Mouse (Mus musculus) small intestine, adult 2 months (tissue): ENCODE measurements around the gene Kdf1. TPM values are rescaled to one million over a fixed set of nuclear protein-coding genes. Genes with fewer than 3 reads are reported as not detected.

Source experiments
- H3K27ac ChIP-seq: fragments of 200-500 bp; 2 replicates; pipeline ENCODE4 v1.5.1; 2012; ENCODE audit warnings: low read depth, low read length, control low read depth, inconsistent platforms; ENCODE audit not compliant: insufficient read depth
- H3K27me3 ChIP-seq: fragments of 200-500 bp; 2 replicates; pipeline ENCODE4 v1.6.1; 2012; ENCODE audit warnings: mild to moderate bottlenecking, moderate library complexity, low read length, inconsistent platforms; ENCODE audit not compliant: control insufficient read depth, insufficient read depth
- H3K36me3 ChIP-seq: fragments of 200-500 bp; 2 replicates; pipeline ENCODE4 v1.6.1; 2012; ENCODE audit warnings: mild to moderate bottlenecking, low read length, control low read depth, inconsistent platforms; ENCODE audit not compliant: control insufficient read depth, insufficient read depth
- H3K4me1 ChIP-seq: fragments of 200-500 bp; 2 replicates; pipeline ENCODE4 v1.6.1; 2012; ENCODE audit warnings: low read length, inconsistent platforms, mixed read lengths; ENCODE audit not compliant: control insufficient read depth, insufficient read depth, insufficient read length
- H3K4me3 ChIP-seq: fragments of 200-500 bp; 2 replicates; pipeline ENCODE4 v1.5.1; 2012; ENCODE audit warnings: low read depth, mild to moderate bottlenecking, control low read depth, inconsistent platforms, low read length, moderate library complexity
- CTCF ChIP-seq: fragments of 200-500 bp; IDR thresholded peaks from 2 replicates; pipeline ENCODE4 v1.5.1; 2012; ENCODE audit warnings: low read depth, mild to moderate bottlenecking, control low read depth, inconsistent platforms, low read length, moderate library complexity, mixed read lengths; ENCODE audit not compliant: insufficient replicate concordance, insufficient read length; ENCODE audit errors: extremely low read depth
- POLR2A ChIP-seq: fragments of 200-500 bp; IDR thresholded peaks from 2 replicates; pipeline ENCODE4 v1.6.1; 2012; ENCODE audit warnings: low read depth, mild to moderate bottlenecking, control low read depth, inconsistent platforms, low read length, moderate library complexity
- WGBS: fragments of 180-500 bp; shearing (Covaris S2); methylation state at CpG from one replicate; pipeline ENCODE4 v1.1.7; 2018; 5-methylcytosine and 5-hydroxymethylcytosine counted together
- polyA plus RNA-seq: library from polyadenylated mRNA; depleted of rRNA; stranded (reverse); fragments of >200 nt; gene quantifications from 2 replicates; pipeline ENCODE4 v1.2.3, GENCODE M21; 2012

Kdf1 gene
- polyA plus RNA-seq, 1 experiment, result 71.0 TPM

DNA sequence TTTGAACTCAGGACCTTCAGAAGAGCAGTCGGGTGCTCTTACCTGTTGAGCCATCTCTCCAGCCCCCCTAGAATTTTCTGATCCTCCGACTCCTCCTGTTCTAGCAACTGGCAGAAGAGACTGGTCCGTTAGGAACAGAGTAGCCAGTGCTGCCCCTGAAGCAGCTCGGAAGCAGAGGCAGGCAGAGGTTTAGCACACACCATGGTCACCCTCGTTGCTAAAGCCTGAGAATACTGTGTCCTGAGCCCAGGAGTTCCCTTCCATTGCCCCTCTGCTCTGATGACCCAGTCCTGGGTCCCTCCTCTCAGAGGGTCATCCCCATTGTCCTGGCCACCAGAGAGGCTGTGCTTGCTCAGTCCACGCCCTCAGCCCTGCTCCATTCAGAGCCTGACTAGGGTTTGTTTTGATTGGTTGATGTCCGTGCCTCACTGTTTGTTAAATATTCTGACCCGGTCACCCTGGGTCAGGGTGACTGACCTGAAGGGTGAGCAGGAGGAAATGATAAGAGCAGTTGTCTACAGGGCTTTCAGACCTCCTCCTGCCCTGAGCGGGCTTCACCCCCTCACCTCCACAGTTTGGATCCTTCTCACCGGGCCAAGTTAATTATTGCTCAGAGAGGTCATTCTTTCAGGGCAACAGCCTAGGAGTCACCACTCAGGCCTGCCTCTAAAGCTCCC, 38.4 kb downstream of the Kdf1 start:
- TF ChIP-seq POLR2A, result no peak
- no peak for TF ChIP-seq CTCF
- WGBS, result 50% methylated on average over 10 of the region's 10 CpGs
- H3K27ac ChIP-seq, result no peak overlapping the region
- peaks cover 18% of the 10 kb centered on the region for H3K4me1 ChIP-seq
- peak overlapping the region; percentile 7; the same call in 1 of the 2 replicates for H3K4me3 ChIP-seq
- H3K27me3 ChIP-seq, result no peaks in the 10 kb centered on the region
- H3K36me3 ChIP-seq, result no peaks in the 10 kb centered on the region

DNA sequence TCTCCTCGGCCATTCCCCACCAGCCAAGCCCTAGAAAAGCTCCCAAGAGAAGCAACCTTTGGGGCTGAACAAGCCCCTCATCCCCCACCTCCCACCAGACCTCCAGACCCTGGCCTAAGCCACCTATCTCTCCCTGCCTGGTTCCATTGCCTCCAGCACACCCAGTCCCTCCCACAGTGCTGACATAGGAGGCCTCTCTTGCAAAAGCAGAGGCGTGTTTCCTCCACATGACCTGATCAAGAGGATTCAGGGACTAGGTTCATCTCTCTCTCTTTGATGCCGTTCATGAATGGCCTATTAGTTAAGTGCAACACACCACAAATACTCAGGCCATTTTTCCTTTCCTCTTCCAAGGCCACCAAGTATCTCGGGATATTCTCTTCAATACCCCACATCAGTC, 41.1 kb downstream of the Kdf1 start:
- no peaks in the 10 kb centered on the region for H3K36me3 ChIP-seq
- no peaks in the 10 kb centered on the region for H3K27me3 ChIP-seq
- WGBS, result 83% methylated on average over 4 of the region's 4 CpGs
- TF ChIP-seq POLR2A (no peak), CTCF (no peak)
- H3K4me3 ChIP-seq, result no peak overlapping the region
- H3K4me1 ChIP-seq, result peaks cover 6% of the 10 kb centered on the region; the same call in 1 of the 2 replicates
- H3K27ac ChIP-seq, result no peak overlapping the region

DNA sequence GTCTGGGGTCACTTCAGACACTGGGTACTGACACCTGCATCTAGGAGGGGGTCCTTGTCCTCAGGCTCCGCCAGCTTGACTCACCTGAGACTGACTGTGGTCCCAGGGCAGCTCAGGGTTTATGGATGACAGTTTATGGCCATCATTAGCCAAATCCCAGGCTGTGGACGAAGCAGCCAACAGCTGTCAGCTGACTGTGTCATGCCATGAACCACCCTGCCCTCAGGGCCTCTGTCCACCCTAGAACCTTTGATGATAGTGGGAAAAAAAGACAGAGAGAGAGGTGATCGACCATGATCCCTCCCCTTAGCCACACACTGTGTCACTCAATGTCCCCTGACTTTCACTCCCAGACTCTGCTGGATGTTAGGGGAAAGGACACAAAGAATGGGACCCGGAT, 42.9 kb downstream of the Kdf1 start:
- WGBS, result 67% methylated on average over 4 of the region's 4 CpGs
- H3K36me3 ChIP-seq, result no peaks in the 10 kb centered on the region
- no peaks in the 10 kb centered on the region for H3K27me3 ChIP-seq
- no peak for TF ChIP-seq POLR2A
- TF ChIP-seq CTCF, result no peak
- H3K27ac ChIP-seq, result no peak overlapping the region
- peaks cover 6% of the 10 kb centered on the region; the same call in 1 of the 2 replicates for H3K4me1 ChIP-seq
- no peak overlapping the region for H3K4me3 ChIP-seq

DNA sequence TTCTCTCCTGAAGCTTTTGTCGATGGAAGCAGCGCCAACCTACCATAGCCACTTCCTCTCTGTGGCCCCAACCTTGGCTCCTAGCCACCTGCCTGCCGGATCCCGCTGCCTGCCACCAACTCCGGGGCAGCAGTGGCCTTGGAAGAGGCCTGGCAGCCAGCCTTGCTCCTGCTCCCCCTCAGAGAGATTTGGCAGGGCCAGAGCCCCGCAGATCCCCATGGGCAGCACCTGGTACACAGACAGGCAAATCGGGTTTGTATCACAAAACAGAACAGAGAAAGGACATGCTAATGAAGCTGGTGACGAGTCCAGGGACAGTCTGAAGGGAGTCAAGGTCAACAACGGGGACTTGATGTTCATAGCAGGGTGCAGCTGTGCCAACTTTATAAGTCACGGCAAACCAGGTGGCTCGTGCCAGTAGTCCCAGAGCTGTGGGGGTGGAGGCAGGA, 44.4 kb downstream of the Kdf1 start:
- Histone ChIP-seq H3K27ac (no peak overlapping the region), H3K36me3 (no peaks in the 10 kb centered on the region), H3K4me3 (no peak overlapping the region), H3K27me3 (no peaks in the 10 kb centered on the region), H3K4me1 (peaks cover 6% of the 10 kb centered on the region)
- 11% methylated on average over 11 of the region's 11 CpGs for WGBS
- TF ChIP-seq CTCF (no peak), POLR2A (no peak)

DNA sequence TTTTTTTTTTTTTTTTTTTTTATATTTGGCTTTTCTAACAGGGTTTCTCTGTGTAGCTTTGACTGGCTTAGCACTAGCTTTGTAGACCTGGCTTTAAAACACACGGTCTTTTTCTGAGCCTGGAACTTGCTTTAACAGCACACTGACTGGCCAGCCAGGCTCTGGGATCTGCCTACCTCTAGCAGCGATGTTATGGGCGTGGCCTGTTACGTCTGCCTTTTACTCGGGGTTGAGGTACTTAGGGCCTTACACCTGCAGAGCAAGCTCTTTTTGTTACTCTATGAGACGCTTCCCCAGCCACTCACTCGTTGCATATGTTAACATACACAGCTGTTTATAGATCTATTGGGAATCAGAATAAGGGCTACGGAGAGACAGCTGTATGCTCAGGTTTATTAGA, 48.5 kb downstream of the Kdf1 start:
- WGBS, result 11% methylated on average over 8 of the region's 8 CpGs
- no peak overlapping the region for H3K4me3 ChIP-seq

DNA sequence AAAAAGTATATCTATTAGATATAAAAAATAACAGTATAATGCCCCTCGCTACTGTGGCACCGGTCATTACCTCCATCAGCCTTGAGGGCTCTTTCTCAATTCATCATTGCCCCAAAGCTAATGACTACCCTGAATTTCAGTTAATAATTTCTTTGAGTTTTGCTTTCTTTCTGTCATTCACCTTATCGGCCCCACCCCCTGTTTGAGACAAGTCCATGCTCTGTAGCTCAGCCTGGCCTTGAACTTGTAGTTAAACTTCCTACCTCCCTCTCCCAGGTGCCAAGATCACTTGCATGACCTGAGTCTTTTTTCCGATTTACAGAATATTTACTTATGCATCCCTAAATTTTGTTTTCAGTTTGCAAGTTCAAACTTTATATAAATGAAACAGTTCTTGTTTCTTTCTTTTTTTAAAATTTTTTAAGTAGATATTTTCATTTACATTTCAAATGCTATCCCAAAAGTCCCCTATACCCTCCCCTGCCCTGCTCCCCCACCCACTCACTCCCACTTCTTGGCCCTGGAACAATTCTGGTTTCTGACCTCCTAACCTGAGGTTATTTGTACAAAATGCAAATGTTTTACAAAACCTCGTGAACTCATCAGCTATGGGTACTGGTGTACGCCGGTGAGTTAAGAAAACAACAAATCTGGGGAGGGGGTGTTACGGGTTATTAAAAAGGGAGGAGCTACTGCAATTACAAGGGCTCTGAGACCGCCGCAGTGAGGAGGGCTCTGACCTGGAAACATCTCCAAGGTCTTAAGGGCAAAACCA, 50.7 kb downstream of the Kdf1 start:
- Histone ChIP-seq H3K4me3 (peak overlapping the region; percentile 38), H3K36me3 (no peaks in the 10 kb centered on the region), H3K27me3 (no peaks in the 10 kb centered on the region), H3K27ac (peak overlapping the region; percentile 63), H3K4me1 (peaks cover 7% of the 10 kb centered on the region)
- WGBS, result 33% methylated on average over 10 of the region's 10 CpGs
- TF ChIP-seq POLR2A (no peak), CTCF (no peak)

More for the DNA sequence above, 48.5 kb downstream of the Kdf1 start:
- H3K4me1 ChIP-seq, result peaks cover 6% of the 10 kb centered on the region
- H3K27ac ChIP-seq, result no peak overlapping the region
- TF ChIP-seq CTCF, result no peak
- TF ChIP-seq POLR2A, result no peak
- no peaks in the 10 kb centered on the region for H3K27me3 ChIP-seq
- H3K36me3 ChIP-seq, result no peaks in the 10 kb centered on the region

DNA sequence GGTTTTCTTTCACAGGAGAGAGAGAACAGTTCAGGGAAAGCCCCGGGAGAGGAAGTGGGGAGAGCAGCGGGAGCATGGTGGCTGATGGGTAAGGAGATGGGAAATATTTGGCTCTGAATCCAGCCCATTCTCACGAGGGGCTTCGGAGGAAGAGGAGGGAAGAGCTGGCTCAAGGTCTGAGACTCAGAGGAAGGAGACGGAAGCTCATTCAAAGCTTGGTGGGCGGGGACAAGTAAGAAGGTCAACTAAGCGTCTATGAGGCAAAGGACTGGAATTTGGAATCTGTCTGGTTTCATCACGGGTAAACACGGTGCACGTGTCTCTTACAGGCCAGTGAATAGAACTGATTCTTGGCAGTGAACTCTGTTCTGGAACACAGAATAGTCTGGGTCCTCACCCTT, 51.3 kb downstream of the Kdf1 start:
- Histone ChIP-seq H3K36me3 (no peaks in the 10 kb centered on the region), H3K4me3 (peak overlapping the region; percentile 38), H3K4me1 (peaks cover 7% of the 10 kb centered on the region), H3K27ac (peak overlapping the region; percentile 63), H3K27me3 (no peaks in the 10 kb centered on the region)
- WGBS, result 10% methylated on average over 10 of the region's 10 CpGs
- TF ChIP-seq POLR2A, result no peak
- no peak for TF ChIP-seq CTCF
